Mouse (Mus musculus) embryo, embryonic 9.5 days (tissue): Measurements from ENCODE around the gene Col25a1.

ENCODE experiments used
- DNase-seq: peaks from one replicate; pipeline ENCODE4 v3.0.0-alpha.2; 2017; ENCODE audit errors: extremely low spot score

The Col25a1 gene

GRCm38 (mm10) chr3:130242647-130243296 lies 111.5 kb downstream of the Col25a1 start:
- DNase-seq = no peak

- DNase-seq = no peak
Measured at GRCm38 (mm10) chr3:130252355-130252754, 121.1 kb downstream of the Col25a1 start.

GRCm38 (mm10) chr3:130256059-130256458 lies 124.8 kb downstream of the Col25a1 start:
- DNase-seq = no peak

GRCm38 (mm10) chr3:130256610-130257009 lies 125.3 kb downstream of the Col25a1 start:
- DNase-seq = no peak

- no peak for DNase-seq
Measured at GRCm38 (mm10) chr3:130259670-130260069, 128.4 kb downstream of the Col25a1 start.

GRCm38 (mm10) chr3:130260316-130260715 lies 129.0 kb downstream of the Col25a1 start:
- no peak for DNase-seq

GRCm38 (mm10) chr3:130265104-130265503 lies 133.8 kb downstream of the Col25a1 start:
- no peak for DNase-seq

GRCm38 (mm10) chr3:130270509-130270908 lies 139.2 kb downstream of the Col25a1 start:
- DNase-seq = no peak

- no peak for DNase-seq
Measured at GRCm38 (mm10) chr3:130273949-130274348, 142.6 kb downstream of the Col25a1 start.

GRCm38 (mm10) chr3:130278298-130279050 lies 147.2 kb downstream of the Col25a1 start:
- no peak for DNase-seq

- no peak for DNase-seq
Measured at GRCm38 (mm10) chr3:130283011-130283760, 151.9 kb downstream of the Col25a1 start.

GRCm38 (mm10) chr3:130288102-130288501 lies 156.8 kb downstream of the Col25a1 start:
- no peak for DNase-seq

GRCm38 (mm10) chr3:130288756-130289155 lies 157.5 kb downstream of the Col25a1 start:
- DNase-seq = no peak

GRCm38 (mm10) chr3:130289220-130289619 lies 157.9 kb downstream of the Col25a1 start:
- DNase-seq = no peak

GRCm38 (mm10) chr3:130290175-130290574 lies 158.9 kb downstream of the Col25a1 start:
- DNase-seq = no peak

GRCm38 (mm10) chr3:130290672-130291071 lies 159.4 kb downstream of the Col25a1 start:
- no peak for DNase-seq

GRCm38 (mm10) chr3:130291926-130292325 lies 160.6 kb downstream of the Col25a1 start:
- no peak for DNase-seq

- DNase-seq = no peak
Measured at GRCm38 (mm10) chr3:130300530-130300929, 169.2 kb downstream of the Col25a1 start.

- no peak for DNase-seq
Measured at GRCm38 (mm10) chr3:130303597-130303996, 172.3 kb downstream of the Col25a1 start.

- no peak for DNase-seq
Measured at GRCm38 (mm10) chr3:130304827-130305226, 173.5 kb downstream of the Col25a1 start.

- DNase-seq = peak; percentile 22
Measured at GRCm38 (mm10) chr3:130305686-130306085, 174.4 kb downstream of the Col25a1 start.

- DNase-seq = no peak
Measured at GRCm38 (mm10) chr3:130309277-130309676, 178.0 kb downstream of the Col25a1 start.
